Mouse (Mus musculus) heart, embryonic 15.5 days (tissue): Measurements from ENCODE around the gene Lrmda. TPM values are rescaled to one million over a fixed set of nuclear protein-coding genes. Genes with fewer than 3 reads are reported as not detected.

ENCODE experiments used
- ATAC-seq: fragments of 200-750 bp; cut with Nextera tagmentation; replicated peaks from 2 replicates; pipeline ENCODE4 v1.8.0; 2017; ENCODE audit warnings: low read depth, moderate TSS enrichment; ENCODE audit not compliant: insufficient number of reproducible peaks, insufficient read depth, low FRiP score
- H3K27ac ChIP-seq: fragments of 300-500 bp; sonication (generic); 2 replicates; pipeline ENCODE4 v1.5.1; 2015; ENCODE audit warnings: mild to moderate bottlenecking, inconsistent platforms
- H3K27me3 ChIP-seq: fragments of 300-500 bp; sonication (generic); 2 replicates; pipeline ENCODE4 v1.6.1; 2015; ENCODE audit warnings: inconsistent platforms
- H3K36me3 ChIP-seq: fragments of 300-500 bp; sonication (generic); 2 replicates; pipeline ENCODE4 v1.6.1; 2015; ENCODE audit warnings: mild to moderate bottlenecking, inconsistent platforms
- H3K4me1 ChIP-seq: fragments of 300-500 bp; sonication (generic); replicated peaks from 2 replicates; pipeline ENCODE4 v1.6.1; 2015; ENCODE audit warnings: inconsistent platforms
- H3K4me2 ChIP-seq: fragments of 300-500 bp; sonication (generic); 2 replicates; pipeline ENCODE4 v1.6.1; 2015; ENCODE audit warnings: inconsistent platforms, mild to moderate bottlenecking, moderate library complexity
- H3K4me3 ChIP-seq: fragments of 300-500 bp; sonication (generic); 2 replicates; pipeline ENCODE4 v1.5.1; 2015; ENCODE audit warnings: mild to moderate bottlenecking, inconsistent platforms
- H3K9ac ChIP-seq: fragments of 300-500 bp; sonication (generic); 2 replicates; pipeline ENCODE4 v1.6.1; 2015; ENCODE audit warnings: mild to moderate bottlenecking, inconsistent platforms
- H3K9me3 ChIP-seq: fragments of 300-500 bp; sonication (generic); replicated peaks from 2 replicates; pipeline ENCODE4 v1.6.1; 2016; ENCODE audit warnings: inconsistent platforms
- WGBS: fragments of 180-500 bp; shearing (Covaris S2); methylation state at CpG from one replicate; pipeline ENCODE4 v1.1.7; 2015; ENCODE audit warnings: mixed read lengths; 5-methylcytosine and 5-hydroxymethylcytosine counted together
- polyA plus RNA-seq: library from polyadenylated mRNA; unstranded; fragments of >200 nt; fragmentation: Nextera tagmentation; extraction: Ambion mirVana; gene quantifications from 2 replicates; pipeline ENCODE4 v1.2.1, GENCODE M21; 2015

Gene Lrmda
- polyA plus RNA-seq, 1 experiment from 2014 or later, result 0.83 TPM

- ATAC-seq, result no peak
- WGBS, result 22% methylated on average over 4 of the region's 4 CpGs
- no peak overlapping the region for H3K4me2 ChIP-seq
These were observed 1026.8 kb downstream of the Lrmda start for GRCm38 (mm10) chr14:23046330-23046729.

GRCm38 (mm10) chr14:23051441-23051840, 1031.9 kb downstream of the Lrmda start:
- no peak overlapping the region for H3K4me2 ChIP-seq
- no peak overlapping the region for H3K9ac ChIP-seq
- no peaks in the 10 kb centered on the region for H3K36me3 ChIP-seq
- no peaks in the 10 kb centered on the region for H3K27me3 ChIP-seq
- no peak overlapping the region for H3K4me3 ChIP-seq
- H3K27ac ChIP-seq, result no peak overlapping the region
- WGBS, result 72% methylated on average over 7 of the region's 7 CpGs
- ATAC-seq, result no peak
- H3K9me3 ChIP-seq, result no peaks in the 10 kb centered on the region
- H3K4me1 ChIP-seq, result no peaks in the 10 kb centered on the region

More at GRCm38 (mm10) chr14:23046330-23046729, 1026.8 kb downstream of the Lrmda start:
- H3K27ac ChIP-seq, result no peak overlapping the region
- no peaks in the 10 kb centered on the region for H3K36me3 ChIP-seq
- H3K9ac ChIP-seq, result no peak overlapping the region
- no peaks in the 10 kb centered on the region for H3K27me3 ChIP-seq
- H3K9me3 ChIP-seq, result no peaks in the 10 kb centered on the region
- H3K4me3 ChIP-seq, result no peak overlapping the region
- H3K4me1 ChIP-seq, result no peaks in the 10 kb centered on the region

GRCm38 (mm10) chr14:23052833-23053592, 1033.5 kb downstream of the Lrmda start:
- H3K9me3 ChIP-seq, result no peaks in the 10 kb centered on the region
- no peaks in the 10 kb centered on the region for H3K4me1 ChIP-seq
- no peak overlapping the region for H3K27ac ChIP-seq
- H3K36me3 ChIP-seq, result no peaks in the 10 kb centered on the region
- H3K4me2 ChIP-seq, result no peak overlapping the region
- ATAC-seq, result no peak
- WGBS, result 57% methylated on average over 11 of the region's 11 CpGs
- no peak overlapping the region for H3K9ac ChIP-seq
- no peaks in the 10 kb centered on the region for H3K27me3 ChIP-seq
- no peak overlapping the region for H3K4me3 ChIP-seq

- H3K4me2 ChIP-seq, result no peak overlapping the region
- no peaks in the 10 kb centered on the region for H3K36me3 ChIP-seq
- H3K4me1 ChIP-seq, result no peaks in the 10 kb centered on the region
- WGBS, result 74% methylated on average over 6 of the region's 6 CpGs
- no peak overlapping the region for H3K27ac ChIP-seq
- H3K9ac ChIP-seq, result no peak overlapping the region
- ATAC-seq, result no peak
- H3K9me3 ChIP-seq, result no peaks in the 10 kb centered on the region
- H3K27me3 ChIP-seq, result no peaks in the 10 kb centered on the region
- no peak overlapping the region for H3K4me3 ChIP-seq
These were observed 1037.9 kb downstream of the Lrmda start for GRCm38 (mm10) chr14:23057228-23057976.

DNA sequence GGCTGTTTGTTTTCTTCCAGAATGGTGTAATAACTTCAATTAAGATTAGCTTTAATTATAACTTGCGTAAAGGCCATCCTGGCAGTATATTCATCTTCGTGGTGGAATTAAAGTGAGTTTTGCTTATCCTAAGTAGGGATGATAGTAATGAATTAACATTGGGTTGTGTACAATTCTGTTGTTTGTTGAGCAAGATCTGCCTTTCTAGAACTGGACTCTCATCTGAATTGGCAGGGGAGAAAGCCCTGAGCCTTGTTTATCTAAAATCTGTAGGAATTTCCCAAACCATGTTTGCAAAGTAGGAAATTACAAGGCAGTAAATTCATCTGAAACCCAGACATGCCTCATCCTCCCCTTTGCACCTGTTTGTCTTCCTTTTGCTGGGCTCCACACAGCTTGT, 1038.5 kb downstream of the Lrmda start:
- H3K4me1 ChIP-seq, result no peaks in the 10 kb centered on the region
- no peak overlapping the region for H3K9ac ChIP-seq
- no peak overlapping the region for H3K4me2 ChIP-seq
- H3K36me3 ChIP-seq, result no peaks in the 10 kb centered on the region
- no peaks in the 10 kb centered on the region for H3K27me3 ChIP-seq
- ATAC-seq, result no peak
- H3K9me3 ChIP-seq, result no peaks in the 10 kb centered on the region
- no peak overlapping the region for H3K27ac ChIP-seq
- WGBS, result 84% methylated on average over 2 of the region's 2 CpGs
- no peak overlapping the region for H3K4me3 ChIP-seq

DNA sequence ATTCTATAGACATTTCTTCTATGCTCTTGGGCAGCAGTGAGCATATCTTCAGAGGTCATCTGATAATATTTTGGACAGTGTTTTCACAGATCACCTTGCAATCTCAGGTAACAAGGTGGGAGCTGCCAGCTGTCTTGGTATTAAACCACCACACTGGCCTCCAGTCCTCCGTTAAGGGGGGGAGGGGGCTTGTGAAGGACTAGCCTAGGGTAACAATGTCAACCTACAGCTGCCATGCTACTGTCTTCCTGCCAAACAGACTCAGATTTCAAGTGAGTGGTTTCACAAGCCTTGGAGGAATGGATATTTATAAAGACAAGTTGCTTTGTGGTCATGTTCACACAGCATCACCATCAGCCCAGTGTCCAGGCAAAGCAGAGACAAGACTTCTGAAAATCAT, 1059.2 kb downstream of the Lrmda start:
- H3K27ac ChIP-seq, result no peak overlapping the region
- WGBS, result 56% methylated on average over 1 of the region's 1 CpGs
- no peak overlapping the region for H3K9ac ChIP-seq
- ATAC-seq, result no peak
- no peak overlapping the region for H3K4me2 ChIP-seq
- no peak overlapping the region for H3K4me3 ChIP-seq
- no peaks in the 10 kb centered on the region for H3K9me3 ChIP-seq
- no peaks in the 10 kb centered on the region for H3K27me3 ChIP-seq
- H3K4me1 ChIP-seq, result no peaks in the 10 kb centered on the region
- H3K36me3 ChIP-seq, result no peaks in the 10 kb centered on the region

DNA sequence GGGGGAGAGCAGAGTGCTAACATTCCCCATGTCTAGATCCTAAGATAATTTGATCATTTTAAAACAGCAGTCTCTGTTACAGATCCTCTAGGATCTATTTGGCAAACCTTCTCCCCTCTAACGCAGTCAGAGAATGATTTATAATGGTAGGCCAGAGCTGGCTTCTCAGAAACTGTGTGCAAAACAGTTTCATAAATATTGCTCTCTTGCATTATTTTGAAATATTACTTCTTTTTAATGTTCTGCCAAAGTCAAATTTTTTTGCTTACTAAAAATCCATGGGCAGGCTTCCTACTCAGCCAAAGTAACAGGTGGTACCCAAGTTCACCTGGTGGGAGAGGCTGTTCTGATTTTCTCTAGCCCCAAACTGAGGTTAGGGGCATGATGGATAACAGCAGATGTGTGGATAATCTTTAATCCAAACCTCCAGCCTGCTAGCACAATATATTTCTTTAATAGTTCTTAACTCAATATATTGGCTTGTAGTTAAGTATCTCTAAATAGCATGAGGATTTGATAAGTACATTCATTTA, 1064.8 kb downstream of the Lrmda start:
- Histone ChIP-seq H3K9ac (no peak overlapping the region), H3K4me2 (no peak overlapping the region), H3K36me3 (no peaks in the 10 kb centered on the region), H3K27ac (no peak overlapping the region), H3K27me3 (no peaks in the 10 kb centered on the region), H3K4me1 (no peaks in the 10 kb centered on the region), H3K4me3 (no peak overlapping the region), H3K9me3 (no peaks in the 10 kb centered on the region)
- 74% methylated on average over 1 of the region's 1 CpGs for WGBS
- ATAC-seq, result no peak

DNA sequence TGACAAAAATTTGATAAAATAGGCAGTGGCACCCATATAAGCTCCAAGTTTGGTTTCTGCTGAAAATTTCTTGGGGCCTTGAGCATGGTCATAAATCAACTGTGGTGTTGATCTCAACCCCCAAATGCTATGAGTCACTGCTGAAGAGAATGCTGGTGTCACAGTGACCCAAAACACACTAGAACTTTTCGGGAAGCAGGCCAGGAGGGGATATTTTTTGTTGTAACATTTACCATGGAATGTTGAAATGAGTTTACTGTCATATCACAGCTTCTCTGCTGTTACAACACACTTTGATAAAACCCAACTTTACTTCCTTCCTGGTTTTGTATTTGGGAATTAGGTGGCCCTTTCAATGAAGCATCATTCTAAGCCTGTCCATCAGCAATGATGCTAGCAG, 1065.3 kb downstream of the Lrmda start:
- no peak for ATAC-seq
- Histone ChIP-seq H3K4me1 (no peaks in the 10 kb centered on the region), H3K9ac (no peak overlapping the region), H3K27ac (no peak overlapping the region), H3K36me3 (no peaks in the 10 kb centered on the region), H3K27me3 (no peaks in the 10 kb centered on the region), H3K4me2 (no peak overlapping the region), H3K4me3 (no peak overlapping the region), H3K9me3 (no peaks in the 10 kb centered on the region)
- 55% methylated on average over 1 of the region's 1 CpGs for WGBS

- Histone ChIP-seq H3K27me3 (no peaks in the 10 kb centered on the region), H3K36me3 (no peaks in the 10 kb centered on the region), H3K4me1 (no peaks in the 10 kb centered on the region), H3K4me3 (no peak overlapping the region), H3K4me2 (no peak overlapping the region), H3K27ac (no peak overlapping the region), H3K9me3 (no peaks in the 10 kb centered on the region), H3K9ac (no peak overlapping the region)
- 82% methylated on average over 4 of the region's 4 CpGs for WGBS
- ATAC-seq, result no peak
These were observed 1073.8 kb downstream of the Lrmda start for GRCm38 (mm10) chr14:23093306-23093705.

GRCm38 (mm10) chr14:23094546-23095157, 1075.1 kb downstream of the Lrmda start:
- ATAC-seq, result no peak
- H3K27ac ChIP-seq, result no peak overlapping the region
- no peaks in the 10 kb centered on the region for H3K4me1 ChIP-seq
- no peak overlapping the region for H3K4me2 ChIP-seq
- H3K4me3 ChIP-seq, result no peak overlapping the region
- no peaks in the 10 kb centered on the region for H3K36me3 ChIP-seq
- no peak overlapping the region for H3K9ac ChIP-seq
- H3K9me3 ChIP-seq, result no peaks in the 10 kb centered on the region
- WGBS, result 49% methylated on average over 5 of the region's 5 CpGs
- H3K27me3 ChIP-seq, result no peaks in the 10 kb centered on the region

GRCm38 (mm10) chr14:23095158-23096016, 1075.9 kb downstream of the Lrmda start:
- Histone ChIP-seq H3K27ac (no peak overlapping the region), H3K4me3 (no peak overlapping the region), H3K4me2 (no peak overlapping the region), H3K36me3 (no peaks in the 10 kb centered on the region), H3K9me3 (no peaks in the 10 kb centered on the region), H3K27me3 (no peaks in the 10 kb centered on the region), H3K9ac (no peak overlapping the region), H3K4me1 (no peaks in the 10 kb centered on the region)
- ATAC-seq, result no peak
- 67% methylated on average over 10 of the region's 10 CpGs for WGBS
